ENCODE assay signal across 28 mouse cellular contexts in genomic region chr14:39265121-39265520, GRCm38 (mm10).
"Had no signal": no experiment of that assay in that cellular context is flagged by ENCODE, and none has a peak within 500 bp of the region (broad histone marks: within the 10 kb centered on the region; RNA-seq: fewer than 3 reads in every experiment).

No protein-coding gene starts in this region.

- H3K4me3 ChIP-seq: embryonic facial prominence, embryonic 10.5 days; embryonic facial prominence, embryonic 12.5 days; embryonic facial prominence, embryonic 13.5 days; embryonic facial prominence, embryonic 15.5 days; erythroblast, embryonic 14.5 days; forebrain, embryonic 10.5 days; forebrain, embryonic 12.5 days; forebrain, embryonic 13.5 days; forebrain, embryonic 15.5 days; gastrocnemius, adult 2 months; heart, adult 2 months had no signal

- H3K36me3 ChIP-seq: embryonic facial prominence, embryonic 10.5 days; embryonic facial prominence, embryonic 12.5 days; embryonic facial prominence, embryonic 13.5 days; embryonic facial prominence, embryonic 15.5 days; forebrain, embryonic 10.5 days; forebrain, embryonic 12.5 days; forebrain, embryonic 15.5 days had no signal

- H3K4me1 ChIP-seq: embryonic facial prominence, embryonic 10.5 days; embryonic facial prominence, embryonic 12.5 days; embryonic facial prominence, embryonic 13.5 days; embryonic facial prominence, embryonic 15.5 days; forebrain, embryonic 10.5 days; forebrain, embryonic 12.5 days; forebrain, embryonic 13.5 days; forebrain, embryonic 15.5 days had no signal

- H3K27ac ChIP-seq: embryonic facial prominence, embryonic 10.5 days; embryonic facial prominence, embryonic 12.5 days; embryonic facial prominence, embryonic 13.5 days; embryonic facial prominence, embryonic 15.5 days; forebrain, embryonic 10.5 days; forebrain, embryonic 12.5 days; forebrain, embryonic 13.5 days; forebrain, embryonic 15.5 days; gastrocnemius, adult 2 months; heart, adult 2 months had no signal

- ATAC-seq: forebrain, embryonic 13.5 days; forebrain, embryonic 14.5 days; forebrain, embryonic 15.5 days; forebrain, embryonic 16.5 days; forebrain, postnatal 0 days had no signal

- H3K27me3 ChIP-seq: embryonic facial prominence, embryonic 12.5 days; embryonic facial prominence, embryonic 13.5 days; embryonic facial prominence, embryonic 15.5 days; forebrain, embryonic 12.5 days; forebrain, embryonic 13.5 days; forebrain, embryonic 15.5 days had no signal

- H3K4me2 ChIP-seq: embryonic facial prominence, embryonic 12.5 days; embryonic facial prominence, embryonic 13.5 days; embryonic facial prominence, embryonic 15.5 days; forebrain, embryonic 12.5 days; forebrain, embryonic 13.5 days; forebrain, embryonic 15.5 days had no signal

- DNase-seq: cerebellum, adult 8-10 months; cerebellum, adult 9-10 months; cerebellum, adult 9-11 months; cerebellum, postnatal 10 days; cerebellum, postnatal 14 days; cerebellum, postnatal 25 days; cerebellum, postnatal 36 days; embryo, embryonic 11 days; gastrocnemius, adult 2 months; gastrocnemius, postnatal 10 days; gastrocnemius, postnatal 14 days; gastrocnemius, postnatal 25 days; gastrocnemius, postnatal 36 days; heart, adult 11 months; heart, adult 18-20 months; heart, adult 2 months had no signal

- H3K9ac ChIP-seq: embryonic facial prominence, embryonic 12.5 days; embryonic facial prominence, embryonic 13.5 days; embryonic facial prominence, embryonic 15.5 days; forebrain, embryonic 12.5 days; forebrain, embryonic 13.5 days; forebrain, embryonic 15.5 days; forebrain, postnatal 0 days had no signal

- H3K9me3 ChIP-seq: embryonic facial prominence, embryonic 10.5 days; embryonic facial prominence, embryonic 12.5 days; embryonic facial prominence, embryonic 13.5 days; embryonic facial prominence, embryonic 15.5 days; forebrain, embryonic 10.5 days; forebrain, embryonic 12.5 days; forebrain, embryonic 13.5 days; forebrain, embryonic 15.5 days had no signal
